26 mouse cellular contexts compared by ENCODE assay signal in genomic region chr12:98337644-98338043, GRCm38 (mm10).
DNase-seq lines count a peak whose midpoint lies in the region; ATAC-seq and TF ChIP-seq lines count a peak whose summit lies in the region.
"Had no signal": no experiment of that assay in that cellular context is flagged by ENCODE, and none has a peak within 500 bp of the region (broad histone marks: within the 10 kb centered on the region; RNA-seq: fewer than 3 reads in every experiment).

No protein-coding gene starts in this region.

- 76% methylated on average over 3 of the region's 3 CpGs for WGBS in forebrain, postnatal 0 days
- WGBS in forebrain, embryonic 15.5 days, result 82% methylated on average over 3 of the region's 3 CpGs
- WGBS in kidney, postnatal 0 days, result 51% methylated on average over 3 of the region's 3 CpGs
- WGBS in stomach, embryonic 14.5 days, result 49% methylated on average over 2 of the region's 3 CpGs
- WGBS in stomach, postnatal 0 days, result 35% methylated on average over 3 of the region's 3 CpGs
- WGBS in stomach, embryonic 16.5 days, result 44% methylated on average over 3 of the region's 3 CpGs

- TF ChIP-seq CTCF in forebrain, postnatal 0 days (IDR thresholded peaks at IDR 0.05; ENCODE audit: low read depth), result no peak
- TF ChIP-seq CTCF in kidney, postnatal 0 days (IDR thresholded peaks at IDR 0.05; ENCODE audit: low read depth), result no peak
- TF ChIP-seq CTCF in stomach, postnatal 0 days (IDR thresholded peaks at IDR 0.05; ENCODE audit: low read depth), result no peak
- no peak for TF ChIP-seq CTCF in left cerebral cortex, adult 2 months (IDR thresholded peaks at IDR 0.05)

- H3K27me3 ChIP-seq in forebrain, postnatal 0 days (ENCODE audit: insufficient read depth, low read length), result no peaks in the 10 kb centered on the region
- H3K27me3 ChIP-seq in forebrain, embryonic 15.5 days, result no peaks in the 10 kb centered on the region
- no peaks in the 10 kb centered on the region for H3K27me3 ChIP-seq in kidney, postnatal 0 days (ENCODE audit: insufficient read depth, low read length)
- H3K27me3 ChIP-seq in stomach, embryonic 14.5 days (ENCODE audit: control insufficient read depth, insufficient read depth, low read length), result no peaks in the 10 kb centered on the region
- no peaks in the 10 kb centered on the region for H3K27me3 ChIP-seq in stomach, postnatal 0 days (ENCODE audit: control insufficient read depth, insufficient read depth, low read length)
- H3K27me3 ChIP-seq in stomach, embryonic 16.5 days (ENCODE audit: control insufficient read depth, insufficient read depth, low read length), result no peaks in the 10 kb centered on the region
- H3K27me3 ChIP-seq: CH12.LX; embryonic facial prominence, embryonic 13.5 days; forebrain, embryonic 13.5 days; hindbrain, embryonic 12.5 days; hindbrain, embryonic 15.5 days; Patski had no signal

- H3K4me3 ChIP-seq in forebrain, postnatal 0 days (ENCODE audit: low read depth, low read length), result no peak overlapping the region
- H3K4me3 ChIP-seq in forebrain, embryonic 15.5 days, result no peak overlapping the region
- no peak overlapping the region for H3K4me3 ChIP-seq in kidney, postnatal 0 days (replicated peaks; ENCODE audit: low read depth, low read length)
- no peak overlapping the region for H3K4me3 ChIP-seq in stomach, embryonic 14.5 days (ENCODE audit: low read depth, low read length)
- no peak overlapping the region for H3K4me3 ChIP-seq in stomach, postnatal 0 days (ENCODE audit: low read depth, low read length)
- H3K4me3 ChIP-seq in stomach, embryonic 16.5 days (replicated peaks; ENCODE audit: low read length), result no peak overlapping the region
- H3K4me3 ChIP-seq in left cerebral cortex, adult 2 months, result no peak overlapping the region
- H3K4me3 ChIP-seq: embryonic facial prominence, embryonic 13.5 days; forebrain, embryonic 10.5 days; forebrain, embryonic 13.5 days; gastrocnemius, adult 2 months; hindbrain, embryonic 12.5 days; hindbrain, embryonic 15.5 days had no signal

- peaks cover 7% of the 10 kb centered on the region; the same call in 1 of the 2 replicates for H3K4me1 ChIP-seq in forebrain, postnatal 0 days (ENCODE audit: insufficient read depth)
- H3K4me1 ChIP-seq in forebrain, embryonic 15.5 days, result no peaks in the 10 kb centered on the region
- H3K4me1 ChIP-seq in kidney, postnatal 0 days (replicated peaks; ENCODE audit: insufficient read depth, low read length), result no peaks in the 10 kb centered on the region
- H3K4me1 ChIP-seq in stomach, embryonic 14.5 days (ENCODE audit: control insufficient read depth, insufficient read depth, low read length), result no peaks in the 10 kb centered on the region
- H3K4me1 ChIP-seq in stomach, postnatal 0 days (replicated peaks; ENCODE audit: control insufficient read depth, insufficient read depth), result no peaks in the 10 kb centered on the region
- no peaks in the 10 kb centered on the region for H3K4me1 ChIP-seq in stomach, embryonic 16.5 days (ENCODE audit: control insufficient read depth, insufficient read depth, low read length)
- H3K4me1 ChIP-seq: embryonic facial prominence, embryonic 13.5 days; forebrain, embryonic 10.5 days; forebrain, embryonic 13.5 days; hindbrain, embryonic 12.5 days; hindbrain, embryonic 15.5 days had no signal

- no peak overlapping the region for H3K4me2 ChIP-seq in forebrain, postnatal 0 days (ENCODE audit: low read depth)
- H3K4me2 ChIP-seq in forebrain, embryonic 15.5 days (replicated peaks), result no peak overlapping the region
- H3K4me2 ChIP-seq in kidney, postnatal 0 days (ENCODE audit: low read length), result no peak overlapping the region
- H3K4me2 ChIP-seq in stomach, embryonic 14.5 days (replicated peaks; ENCODE audit: low read depth, low read length), result no peak overlapping the region
- no peak overlapping the region for H3K4me2 ChIP-seq in stomach, postnatal 0 days (replicated peaks; ENCODE audit: low read depth)
- no peak overlapping the region for H3K4me2 ChIP-seq in stomach, embryonic 16.5 days (ENCODE audit: low read depth, low read length)
- H3K4me2 ChIP-seq: embryonic facial prominence, embryonic 13.5 days; forebrain, embryonic 13.5 days; heart, embryonic 11.5 days; hindbrain, embryonic 12.5 days; hindbrain, embryonic 15.5 days had no signal

- DNase-seq in forebrain, postnatal 0 days, result no peak
- peak; percentile 7 for DNase-seq in kidney, postnatal 0 days (ENCODE audit: low spot score)
- DNase-seq in kidney, postnatal 14 days, result no peak
- no peak for DNase-seq in stomach, postnatal 0 days (ENCODE audit: low spot score)
- DNase-seq in left cerebral cortex, adult 2 months (ENCODE audit: extremely low spot score in 1 of 2, low spot score in 2 of 2), result no peak
- DNase-seq: adrenal gland, postnatal 14 days; B cell, adult 2 months; cerebellum, adult 11 months; cerebellum, adult 2 months; cerebellum, adult 9-11 months; cerebellum, postnatal 25 days; gastrocnemius, adult 2 months; gastrocnemius, postnatal 14 days; heart, adult 11 months had no signal

- TF ChIP-seq EP300 in stomach, postnatal 0 days (optimal IDR thresholded peaks at IDR 0.05), result no peak

- H3K27ac ChIP-seq in forebrain, postnatal 0 days (ENCODE audit: low read depth, low read length), result no peak overlapping the region
- H3K27ac ChIP-seq in forebrain, embryonic 15.5 days (replicated peaks), result no peak overlapping the region
- H3K27ac ChIP-seq in kidney, postnatal 0 days, result no peak overlapping the region
- no peak overlapping the region for H3K27ac ChIP-seq in stomach, embryonic 14.5 days (ENCODE audit: low read length)
- no peak overlapping the region for H3K27ac ChIP-seq in stomach, postnatal 0 days (replicated peaks)
- no peak overlapping the region for H3K27ac ChIP-seq in stomach, embryonic 16.5 days (ENCODE audit: low read length)
- H3K27ac ChIP-seq in left cerebral cortex, adult 2 months, result no peak overlapping the region
- H3K27ac ChIP-seq: embryonic facial prominence, embryonic 13.5 days; forebrain, embryonic 10.5 days; forebrain, embryonic 13.5 days; gastrocnemius, adult 2 months; hindbrain, embryonic 12.5 days; hindbrain, embryonic 15.5 days had no signal

- ATAC-seq in forebrain, postnatal 0 days, result peak; percentile 74; the same call in 1 of the 2 replicates
- ATAC-seq in forebrain, embryonic 15.5 days (replicated peaks), result no peak
- ATAC-seq in kidney, postnatal 0 days (replicated peaks; ENCODE audit: low FRiP score, low read depth), result no peak
- 0 out of 2 replicates have a peak, but pooled peaks have one; percentile 42 for ATAC-seq in stomach, embryonic 14.5 days (ENCODE audit: insufficient number of reproducible peaks, insufficient read depth, low FRiP score, low read depth)
- no peak for ATAC-seq in stomach, postnatal 0 days (ENCODE audit: low FRiP score, low TSS enrichment)
- 0 out of 2 replicates have a peak, but pooled peaks have one; percentile 44 for ATAC-seq in stomach, embryonic 16.5 days (ENCODE audit: insufficient read depth, low FRiP score)
- ATAC-seq: forebrain, embryonic 13.5 days; Patski had no signal

- no peaks in the 10 kb centered on the region for H3K9me3 ChIP-seq in forebrain, postnatal 0 days (ENCODE audit: low read length)
- no peaks in the 10 kb centered on the region for H3K9me3 ChIP-seq in forebrain, embryonic 15.5 days
- no peaks in the 10 kb centered on the region for H3K9me3 ChIP-seq in kidney, postnatal 0 days (replicated peaks; ENCODE audit: low read length)
- H3K9me3 ChIP-seq in stomach, embryonic 14.5 days (ENCODE audit: control insufficient read depth, low read depth, low read length), result no peaks in the 10 kb centered on the region
- no peaks in the 10 kb centered on the region for H3K9me3 ChIP-seq in stomach, postnatal 0 days (ENCODE audit: control insufficient read depth, low read length)
- H3K9me3 ChIP-seq in stomach, embryonic 16.5 days (replicated peaks; ENCODE audit: control insufficient read depth, low read length), result no peaks in the 10 kb centered on the region
- H3K9me3 ChIP-seq: embryonic facial prominence, embryonic 13.5 days; forebrain, embryonic 10.5 days; forebrain, embryonic 13.5 days; G1E; hindbrain, embryonic 12.5 days; hindbrain, embryonic 15.5 days had no signal

- intact Hi-C loops in left cerebral cortex, adult 2 months (cut with DNase I), result no loop called here

- no peaks in the 10 kb centered on the region for H3K36me3 ChIP-seq in forebrain, postnatal 0 days (ENCODE audit: insufficient read depth)
- no peaks in the 10 kb centered on the region for H3K36me3 ChIP-seq in forebrain, embryonic 15.5 days
- no peaks in the 10 kb centered on the region for H3K36me3 ChIP-seq in kidney, postnatal 0 days (ENCODE audit: insufficient read depth, low read length)
- H3K36me3 ChIP-seq in stomach, embryonic 14.5 days (ENCODE audit: control insufficient read depth, insufficient read depth, low read length), result no peaks in the 10 kb centered on the region
- H3K36me3 ChIP-seq in stomach, postnatal 0 days (ENCODE audit: control insufficient read depth, insufficient read depth, low read length), result no peaks in the 10 kb centered on the region
- no peaks in the 10 kb centered on the region for H3K36me3 ChIP-seq in stomach, embryonic 16.5 days (ENCODE audit: control insufficient read depth, insufficient read depth, low read length)
- H3K36me3 ChIP-seq: embryonic facial prominence, embryonic 13.5 days; forebrain, embryonic 10.5 days; G1E; hindbrain, embryonic 12.5 days; hindbrain, embryonic 15.5 days had no signal

- H3K9ac ChIP-seq in forebrain, postnatal 0 days, result no peak overlapping the region
- no peak overlapping the region for H3K9ac ChIP-seq in forebrain, embryonic 15.5 days (replicated peaks)
- no peak overlapping the region for H3K9ac ChIP-seq in kidney, postnatal 0 days (ENCODE audit: low read depth, low read length)
- H3K9ac ChIP-seq in stomach, embryonic 14.5 days (replicated peaks; ENCODE audit: low read depth, low read length), result no peak overlapping the region
- no peak overlapping the region for H3K9ac ChIP-seq in stomach, postnatal 0 days (ENCODE audit: low read length)
- no peak overlapping the region for H3K9ac ChIP-seq in stomach, embryonic 16.5 days (ENCODE audit: low read length)
- H3K9ac ChIP-seq: embryonic facial prominence, embryonic 13.5 days; forebrain, embryonic 13.5 days; hindbrain, embryonic 12.5 days; hindbrain, embryonic 15.5 days had no signal

Comparison
In these comparisons a context has a peak if more than half of its experiments do, and no peak if none do; other contexts are left out.
1. ATAC-seq: peak in forebrain, postnatal 0 days (single experiment), stomach, embryonic 14.5 days (single experiment) and stomach, embryonic 16.5 days (single experiment); none in forebrain, embryonic 15.5 days (single experiment), kidney, postnatal 0 days (single experiment) and stomach, postnatal 0 days (single experiment).